Mouse (Mus musculus) lung, adult 2 months (tissue): Measurements from ENCODE around the gene Plxnd1.

Experiments
- CTCF ChIP-seq: fragments of 200-500 bp; IDR thresholded peaks from 2 replicates; pipeline ENCODE4 v1.5.1; 2011; ENCODE audit warnings: mild to moderate bottlenecking, low read length, control low read depth; ENCODE audit not compliant: insufficient read depth
- POLR2A ChIP-seq: fragments of 200-500 bp; IDR thresholded peaks from 2 replicates; pipeline ENCODE4 v1.6.1; 2011; ENCODE audit warnings: low read depth, mild to moderate bottlenecking, control low read depth, low read length, borderline replicate concordance; ENCODE audit errors: extremely low read depth

DNA sequence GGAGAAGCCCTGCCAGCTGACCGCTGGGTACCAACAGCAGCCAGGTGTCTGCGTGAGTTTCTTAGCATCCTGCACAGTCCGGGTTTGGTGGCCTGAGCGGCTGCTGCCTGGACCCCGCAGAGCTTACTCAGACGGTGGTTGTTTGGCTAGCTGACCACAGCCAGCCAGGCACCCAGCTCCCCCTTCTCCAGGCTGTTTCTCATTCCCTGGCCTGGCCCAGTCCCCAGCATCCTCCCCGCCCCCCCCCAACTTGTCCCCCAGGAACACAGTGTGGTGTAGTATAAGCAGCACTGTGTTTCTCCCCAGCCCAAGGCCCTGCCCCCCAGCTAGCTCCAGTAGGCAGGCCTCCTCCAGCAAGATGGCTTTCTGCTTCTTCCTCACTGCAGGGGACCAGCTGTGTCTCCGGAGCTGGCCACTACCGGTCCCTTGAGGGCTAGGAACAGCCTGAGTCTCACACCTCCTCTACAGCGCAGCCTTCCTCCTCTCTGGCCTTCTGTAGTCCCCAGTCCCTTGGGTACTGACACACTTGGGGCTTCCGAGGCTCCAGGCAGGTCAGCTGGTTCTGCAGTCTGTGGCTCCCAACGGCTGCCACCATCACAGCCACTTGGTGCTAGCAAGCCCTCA lies 8.2 kb downstream of the Plxnd1 start:
- TF ChIP-seq CTCF (no peak), POLR2A (no peak)
